Mouse (Mus musculus) MEL-GATA-1-ER (cell line): ENCODE data around the gene Aifm3.
"Not testable (repeated sequence)": the region's sequence is repeated elsewhere in the genome, so short reads cannot be mapped to it uniquely, and the experiment has no call there.

ENCODE experiments used
- DNase-seq: peaks from one replicate; pipeline ENCODE4 v3.0.0-alpha.2; 2012; ENCODE audit warnings: low read depth; ENCODE audit errors: extremely low read depth

Gene Aifm3

DNA sequence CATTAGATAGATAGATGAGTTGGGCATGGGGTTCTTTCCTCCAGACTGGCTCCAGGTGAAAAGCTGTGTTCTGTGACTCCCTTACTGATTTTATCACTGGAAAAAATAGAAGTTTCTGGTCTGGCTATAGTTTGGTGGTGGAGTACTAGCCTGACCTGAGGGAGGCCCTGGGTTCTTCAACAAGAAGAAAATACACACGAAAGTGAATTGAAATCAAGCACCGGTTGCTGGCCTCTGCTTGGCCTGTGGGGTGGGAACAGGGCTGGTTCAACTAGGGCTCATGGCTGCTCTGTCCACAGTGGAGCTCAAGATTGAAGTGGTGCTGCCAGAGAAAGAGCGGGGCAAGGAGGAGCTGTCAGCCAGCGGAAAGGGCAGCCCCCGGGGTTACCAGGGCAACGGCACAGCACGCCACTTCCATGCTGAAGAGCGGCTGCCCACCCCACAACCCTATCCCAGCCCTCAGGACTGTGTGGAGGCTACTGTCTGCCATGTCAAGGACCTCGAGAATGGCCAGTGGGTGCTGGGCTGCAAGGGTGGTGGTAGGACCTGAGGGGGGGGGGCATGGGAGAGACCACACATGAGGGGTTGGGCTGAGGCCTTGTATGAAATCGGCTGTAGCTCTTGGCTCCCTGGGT is 10.0 kb downstream of the Aifm3 start:
- DNase-seq, result no peak

DNA sequence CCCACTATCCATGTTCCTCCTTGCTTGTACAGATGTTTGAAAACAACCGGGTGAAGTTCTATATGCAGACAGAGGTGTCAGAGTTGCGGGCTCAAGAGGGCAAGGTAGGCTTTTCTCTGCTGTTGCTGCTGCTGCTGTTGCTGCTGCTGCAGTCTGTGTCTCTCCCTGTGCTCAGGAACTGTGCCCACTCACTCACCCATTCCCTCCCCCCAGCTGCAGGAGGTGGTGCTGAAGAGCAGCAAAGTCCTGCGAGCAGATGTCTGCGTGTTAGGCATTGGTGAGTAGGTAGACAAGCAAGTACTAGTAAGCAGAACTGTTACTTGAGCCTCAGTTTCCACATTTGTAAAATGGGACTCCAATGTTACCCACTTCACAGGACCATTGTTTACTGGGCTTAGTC is 13.3 kb downstream of the Aifm3 start:
- no peak for DNase-seq

DNA sequence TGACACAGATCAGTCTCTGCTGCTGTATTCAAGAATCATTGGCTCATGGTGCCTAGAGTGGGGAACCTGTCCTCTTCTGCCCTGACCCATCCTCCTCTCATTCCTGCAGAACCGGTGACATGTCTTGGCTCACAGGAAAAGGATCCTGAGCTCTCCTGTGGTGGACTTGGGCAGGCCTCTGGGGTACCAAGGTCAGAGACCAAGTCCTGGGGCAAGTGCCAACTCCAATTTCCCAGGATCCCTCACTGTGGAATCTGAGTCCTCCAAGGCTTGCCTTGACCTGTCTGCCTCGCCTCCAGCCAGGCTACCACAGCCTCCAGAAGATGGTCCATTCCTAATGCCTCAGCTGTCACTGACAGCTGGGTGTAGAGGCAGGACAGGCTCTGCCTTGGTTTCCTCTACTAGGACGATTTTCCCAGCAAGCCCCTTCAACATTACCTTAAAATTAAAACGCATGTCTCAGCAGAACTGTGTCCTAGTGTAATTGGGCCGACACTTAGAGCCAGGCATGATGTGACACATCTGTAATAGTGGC is 17.7 kb downstream of the Aifm3 start:
- DNase-seq, result no peak

DNA sequence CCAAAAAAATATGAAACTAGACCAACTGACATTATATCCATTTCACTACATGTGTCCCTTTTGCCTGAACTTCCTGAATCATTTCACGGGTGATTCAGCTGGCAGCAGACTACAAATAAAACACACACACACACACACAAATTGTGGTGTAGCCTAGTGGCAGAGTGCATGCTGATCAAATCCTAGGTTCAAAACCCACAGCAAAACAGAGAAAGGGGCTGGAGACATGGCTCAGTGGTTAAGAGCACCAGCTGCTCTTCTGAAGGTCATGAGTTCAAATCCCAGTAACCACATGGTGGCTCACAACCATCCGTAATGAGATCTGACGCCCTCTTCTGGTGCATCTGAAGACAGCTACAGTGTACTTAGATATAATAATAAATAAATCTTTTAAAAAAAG is 18.6 kb downstream of the Aifm3 start:
- DNase-seq, result not testable (repeated sequence)

DNA sequence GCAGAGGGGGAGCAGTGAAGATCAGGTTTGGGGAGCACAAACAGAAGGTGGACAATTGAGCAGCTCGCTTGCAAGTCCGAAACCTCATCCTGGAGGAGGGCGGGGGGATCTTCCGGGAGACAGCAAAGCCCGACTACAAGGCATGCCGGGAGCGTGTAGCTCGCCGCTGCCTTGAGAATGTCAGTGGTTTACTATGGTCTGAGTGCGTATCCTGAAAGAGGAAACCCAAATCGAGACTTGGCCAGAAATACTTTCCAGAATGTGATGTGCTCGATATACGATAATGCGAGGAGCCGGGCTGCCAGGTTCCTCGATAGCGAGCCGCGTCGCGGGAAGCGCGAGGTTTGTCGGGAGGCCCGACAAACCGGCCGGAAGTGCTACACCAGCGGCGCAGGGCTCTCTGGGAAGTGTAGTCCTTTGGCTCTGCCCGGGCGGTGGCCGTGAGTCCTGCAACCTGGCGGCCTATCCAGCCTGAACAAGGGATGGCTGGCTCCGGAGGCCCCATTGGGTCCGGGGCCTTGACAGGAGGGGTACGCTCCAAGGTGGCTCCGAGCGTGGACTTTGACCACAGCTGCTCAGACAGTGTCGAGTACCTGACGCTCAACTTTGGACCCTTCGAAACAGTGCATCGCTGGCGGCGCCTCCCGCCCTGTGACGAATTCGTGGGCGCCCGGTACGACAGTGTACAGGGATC is 19.3 kb downstream of the Aifm3 start, which contains the start of gene Lztr1:
Lztr1 (plus strand) TSS at position 143 of the 694 bp plus-strand sequence.
- DNase-seq, result peak; percentile 79

DNA sequence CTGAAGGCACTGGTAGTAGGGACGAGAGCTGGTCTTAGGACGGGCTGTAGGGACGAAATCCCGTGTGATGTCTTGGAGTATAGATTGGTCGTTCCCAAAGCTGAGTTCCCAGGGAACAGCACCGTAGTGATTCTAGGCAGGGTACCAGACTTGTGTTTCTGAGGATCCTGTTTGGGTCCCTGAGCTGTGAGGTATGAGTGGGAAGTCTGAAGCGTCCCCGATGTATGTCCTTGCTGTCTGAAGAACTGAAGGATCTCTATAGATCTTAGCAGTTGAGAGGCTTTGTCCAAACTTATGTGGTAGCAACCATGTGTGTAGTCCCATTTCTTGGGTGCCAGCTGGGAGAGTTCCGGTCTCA is 19.8 kb downstream of the Aifm3 start:
- no peak for DNase-seq

DNA sequence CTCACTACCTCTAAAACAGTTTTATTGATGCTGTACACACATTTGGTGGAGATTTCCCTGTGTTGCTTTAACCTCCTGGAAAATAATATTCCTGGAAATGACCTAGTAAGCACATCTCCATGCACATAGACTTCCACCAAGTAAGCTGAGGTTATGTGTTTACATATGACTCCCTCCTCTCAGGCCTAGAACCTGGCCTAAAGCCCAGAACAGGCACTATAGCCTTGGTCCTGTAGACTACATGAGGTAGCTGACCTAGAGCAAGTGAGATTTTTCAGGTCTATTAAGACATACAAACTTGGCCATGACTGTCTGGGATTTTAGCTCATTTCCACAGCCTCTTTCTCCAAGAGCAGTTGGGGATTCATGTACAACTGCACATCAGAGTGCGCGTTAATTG is 20.7 kb downstream of the Aifm3 start:
- no peak for DNase-seq

DNA sequence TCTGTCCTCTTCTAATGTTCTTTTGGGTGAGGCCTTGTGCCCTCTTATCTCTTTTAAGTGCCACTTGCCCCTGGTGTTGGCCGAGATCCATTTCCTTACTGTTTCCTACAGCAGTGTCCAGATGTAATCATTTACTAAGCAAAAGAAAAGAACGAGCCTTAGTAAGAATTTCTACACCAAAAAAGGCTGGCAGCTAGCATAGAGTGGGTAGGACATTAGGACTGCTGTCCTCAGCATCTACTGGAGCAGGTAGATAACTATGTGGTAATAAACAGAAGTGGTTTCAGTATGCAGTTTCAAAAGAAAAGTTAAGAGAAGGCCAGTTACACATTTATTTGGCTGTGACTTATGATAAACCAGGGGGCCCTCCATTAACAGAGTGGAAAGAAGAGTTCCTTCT is 21.3 kb downstream of the Aifm3 start:
- no peak for DNase-seq

DNA sequence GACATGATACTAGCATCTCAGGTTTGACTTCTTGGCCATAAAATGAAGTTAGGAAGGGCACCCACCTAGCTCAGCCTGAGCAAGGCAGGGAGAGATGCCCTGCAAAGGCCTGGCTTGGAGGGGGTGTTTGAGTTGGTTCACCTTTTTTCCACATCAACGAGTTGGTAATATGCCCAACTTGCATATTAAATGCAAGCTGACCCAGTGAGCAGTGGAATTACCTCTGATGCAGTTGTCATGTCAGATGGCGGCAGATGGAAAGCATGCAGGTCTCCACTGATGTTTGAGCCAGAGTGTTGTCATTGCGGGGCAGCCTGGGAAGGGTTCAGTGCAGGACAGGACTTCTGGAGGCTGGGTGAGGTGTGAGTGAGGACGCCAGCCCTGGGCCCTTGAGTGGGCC is 22.0 kb downstream of the Aifm3 start:
- no peak for DNase-seq

DNA sequence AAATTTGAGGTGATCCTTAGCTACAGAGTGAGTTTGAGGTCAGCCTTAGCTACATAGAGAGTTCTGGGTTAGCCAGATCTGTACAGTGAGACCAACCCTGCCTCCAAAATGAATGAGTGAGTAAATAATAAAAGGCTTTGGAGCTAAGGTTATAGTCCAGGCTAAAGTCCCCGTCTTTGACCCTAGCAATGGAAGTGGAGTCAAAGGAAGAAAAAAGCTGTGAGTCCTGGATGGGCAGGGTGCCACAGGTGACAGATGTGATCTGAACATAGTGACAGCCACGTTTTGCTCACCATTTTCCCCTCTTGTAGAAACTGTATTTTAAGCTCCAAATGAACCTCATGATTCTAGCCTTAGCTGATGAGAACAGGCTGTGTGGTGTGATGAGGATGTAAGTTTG is 29.5 kb downstream of the Aifm3 start:
- no peak for DNase-seq

DNA sequence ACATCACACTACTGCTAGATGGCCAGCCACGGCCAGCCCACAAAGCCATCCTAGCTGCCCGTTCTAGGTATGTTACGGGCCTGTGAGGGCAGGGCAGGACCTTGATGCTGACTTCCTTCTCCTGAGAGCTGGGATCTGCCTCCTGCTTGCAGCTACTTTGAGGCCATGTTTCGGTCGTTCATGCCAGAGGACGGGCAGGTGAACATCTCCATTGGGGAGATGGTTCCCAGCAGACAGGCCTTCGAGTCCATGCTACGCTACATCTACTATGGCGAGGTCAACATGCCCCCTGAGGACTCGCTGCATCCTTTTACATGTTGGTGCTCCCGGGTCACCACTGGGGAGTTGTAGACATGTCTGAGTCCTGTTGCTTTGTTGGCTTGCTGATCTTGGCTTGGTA is 34.7 kb downstream of the Aifm3 start:
- DNase-seq, result no peak

DNA sequence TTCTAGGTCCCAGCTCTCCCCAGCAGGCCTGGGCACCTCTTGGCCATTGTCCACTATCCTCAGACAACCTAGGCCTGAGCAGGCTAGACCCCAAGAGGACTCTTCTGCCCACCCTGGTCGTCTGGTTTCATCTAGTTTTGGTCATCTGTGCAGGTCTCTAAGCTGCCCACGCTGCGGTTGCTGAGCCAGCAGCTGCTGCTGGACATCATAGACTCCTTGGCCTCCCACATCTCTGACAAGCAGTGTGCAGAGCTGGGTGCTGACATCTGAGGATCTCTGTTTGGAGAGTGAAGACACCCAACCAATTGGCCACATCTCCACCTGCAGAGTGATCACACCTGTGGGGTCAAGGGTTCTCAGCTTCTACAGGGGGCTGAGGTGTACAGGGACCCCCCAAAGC is 36.1 kb downstream of the Aifm3 start:
- DNase-seq, result no peak

DNA sequence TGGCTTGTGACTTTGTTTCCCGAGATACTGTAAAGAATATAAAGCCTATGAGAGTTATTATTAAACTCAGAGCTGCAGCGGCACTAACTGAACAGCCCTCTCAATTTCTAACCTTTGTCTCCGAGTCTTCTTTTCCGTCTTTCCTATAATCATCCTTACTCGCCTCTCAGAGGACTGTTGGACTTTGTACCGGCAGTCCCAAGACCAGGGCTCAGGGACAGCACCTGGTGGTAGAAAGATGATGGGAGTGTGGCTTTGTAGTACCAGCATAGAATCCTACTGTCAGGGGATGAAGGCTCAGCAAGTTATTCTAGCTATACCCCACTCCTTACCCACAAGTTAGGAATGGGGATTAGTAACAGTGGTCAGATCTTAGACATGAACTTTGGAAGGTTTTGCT is 36.8 kb downstream of the Aifm3 start:
- DNase-seq, result no peak

DNA sequence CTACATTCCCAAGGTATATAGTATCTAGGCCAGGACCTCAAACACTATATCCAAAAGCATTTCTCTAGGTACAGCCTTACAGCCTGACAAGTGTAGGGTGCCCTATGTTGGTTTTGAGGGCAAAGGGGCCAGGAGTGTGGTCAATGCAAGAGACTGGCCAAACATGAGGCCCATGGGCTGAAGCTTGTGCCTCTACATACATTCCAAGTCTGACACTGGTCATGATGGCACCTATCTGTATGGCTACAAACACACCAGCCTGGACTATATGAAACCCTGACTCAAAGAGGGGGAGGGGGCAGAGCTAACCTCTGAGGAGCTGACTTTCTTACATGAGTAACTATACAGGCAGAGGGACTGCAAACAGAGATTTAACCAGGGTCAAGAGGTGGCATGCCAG is 38.2 kb downstream of the Aifm3 start:
- DNase-seq, result no peak

DNA sequence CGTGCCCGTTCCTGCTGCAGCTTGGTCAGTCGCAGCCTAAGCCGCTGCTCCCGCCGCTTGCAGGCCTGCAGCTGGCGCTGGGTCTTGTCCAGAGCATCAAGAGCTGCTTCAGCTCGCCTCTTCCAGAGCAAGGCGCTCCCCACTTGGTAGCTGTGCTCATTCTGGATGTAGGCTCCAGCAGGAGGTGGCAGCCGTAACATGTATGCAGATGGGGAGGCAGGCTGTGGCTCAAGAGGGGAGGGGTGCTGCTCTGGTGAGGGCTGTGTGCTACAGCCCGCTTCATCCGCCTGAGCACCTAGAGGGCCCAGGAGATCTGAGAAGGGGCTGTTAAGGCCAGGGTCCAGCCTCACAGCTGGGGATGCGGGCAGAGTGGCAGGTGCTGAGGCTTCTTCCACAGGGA is 38.9 kb downstream of the Aifm3 start:
- DNase-seq, result no peak

DNA sequence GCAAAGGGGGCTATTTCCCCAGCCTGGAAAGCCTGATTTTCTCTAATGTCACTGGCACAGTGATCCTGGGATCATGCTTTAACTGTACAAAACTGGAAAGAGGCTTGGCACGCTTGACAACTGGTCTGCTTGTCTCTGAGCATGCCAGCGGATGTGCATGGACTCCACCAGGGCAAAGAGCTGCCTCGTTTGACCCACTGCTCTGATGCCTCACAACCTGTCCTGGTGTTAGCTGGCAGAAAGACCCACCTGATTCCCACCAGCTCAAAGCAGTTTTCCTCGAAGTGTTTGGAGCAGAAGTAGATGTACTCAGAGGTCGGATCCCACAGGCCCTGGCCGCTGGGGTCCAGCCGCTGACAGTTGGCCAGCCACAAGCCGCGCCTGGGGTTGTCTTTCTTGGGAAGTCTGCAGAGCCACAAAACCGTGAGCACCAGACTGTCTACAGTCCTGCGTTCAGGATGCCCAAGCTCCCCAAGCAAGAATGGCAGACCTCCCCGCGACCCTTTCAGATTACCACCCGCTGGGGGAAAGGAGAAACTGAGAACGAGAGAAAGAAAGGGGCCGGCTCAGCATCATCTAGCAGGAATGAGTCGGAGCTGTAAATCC is 40.7 kb downstream of the Aifm3 start:
- no peak for DNase-seq

DNA sequence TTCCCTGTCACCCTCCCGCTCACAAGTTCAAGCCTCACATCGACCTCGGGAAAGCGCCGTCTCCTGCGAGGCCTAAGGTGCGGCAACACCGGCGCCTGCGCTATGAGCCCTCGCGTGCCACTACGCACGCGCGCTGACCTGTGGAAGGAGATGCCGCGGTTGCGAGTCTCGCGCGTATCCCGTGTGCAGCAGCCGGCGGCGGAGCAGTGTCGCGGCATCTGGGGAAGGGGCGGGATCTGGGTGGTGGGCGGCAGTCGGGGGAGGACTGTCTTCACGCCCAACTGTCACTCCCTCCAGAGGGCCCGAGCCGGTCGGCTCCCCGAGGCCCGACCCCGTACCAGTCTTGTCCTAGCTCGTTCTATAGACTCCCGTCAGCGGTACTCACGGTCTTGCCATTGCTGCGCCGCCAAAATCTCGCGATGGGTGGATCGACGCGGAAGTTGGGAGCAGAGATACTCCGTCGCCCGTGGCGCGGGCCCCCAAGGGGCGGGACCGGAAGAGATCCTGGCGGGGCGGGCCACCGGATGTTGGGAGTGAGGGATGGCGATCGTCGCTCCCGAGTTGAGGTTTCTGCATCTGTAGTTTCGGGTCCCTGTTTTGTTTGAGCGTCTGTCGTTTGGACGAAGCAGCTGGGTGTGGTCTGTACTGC is 41.4 kb downstream of the Aifm3 start, which contains the start of gene Thap7:
Thap7 (minus strand) TSS at position 497 of the 649 bp plus-strand sequence.
- peak; percentile 87 for DNase-seq

DNA sequence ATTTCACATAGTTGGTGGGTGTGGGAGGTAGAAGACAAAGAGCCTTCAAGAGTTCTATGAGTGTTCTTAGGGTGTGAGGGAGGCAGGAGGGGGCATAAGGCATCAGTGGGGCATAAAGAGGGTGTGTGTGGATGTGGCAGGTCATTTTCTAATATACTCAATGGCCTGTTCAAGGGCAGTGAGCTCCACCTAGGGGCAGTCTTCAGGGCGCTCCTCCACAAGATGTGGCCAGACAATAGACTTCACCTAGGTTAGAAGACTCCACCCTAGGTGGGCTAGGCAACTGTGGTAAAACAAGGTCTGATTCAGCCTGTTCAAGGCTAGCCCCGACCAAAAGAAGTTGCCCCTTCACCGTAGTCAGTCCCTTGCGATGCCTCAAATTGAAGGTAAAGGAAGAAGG is 42.9 kb downstream of the Aifm3 start:
- no peak for DNase-seq

DNA sequence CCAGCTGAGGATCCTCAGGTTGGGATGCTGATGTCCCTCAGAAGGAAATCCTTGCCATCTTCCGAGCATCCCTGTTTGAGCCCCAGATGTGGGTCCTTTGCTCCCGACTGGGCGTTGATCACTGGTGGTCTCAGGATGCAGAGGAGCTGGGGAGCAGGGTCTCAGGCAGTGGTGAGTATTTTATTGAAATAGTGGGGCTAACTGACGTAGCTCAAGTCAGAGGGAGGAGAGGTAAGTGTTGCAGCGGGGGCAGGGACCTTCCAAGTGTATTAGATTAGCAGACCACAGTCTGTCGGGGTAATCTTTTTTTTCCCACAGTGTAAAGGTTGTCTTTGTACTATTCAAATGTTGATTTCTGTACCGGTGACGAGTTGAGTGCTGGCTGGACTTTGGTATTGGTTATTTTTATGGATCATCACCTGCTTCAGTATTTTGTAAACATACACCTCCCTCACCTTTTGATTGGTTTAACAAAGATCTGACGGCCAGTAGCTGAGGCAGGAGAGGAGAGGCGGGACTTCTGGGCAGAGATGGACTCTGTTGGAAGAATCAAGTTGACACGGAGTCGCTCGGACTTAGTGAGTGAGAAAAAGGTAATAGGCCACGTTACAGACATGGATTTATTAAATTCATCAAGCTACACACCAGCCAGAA is 43.4 kb downstream of the Aifm3 start:
- no peak for DNase-seq

DNA sequence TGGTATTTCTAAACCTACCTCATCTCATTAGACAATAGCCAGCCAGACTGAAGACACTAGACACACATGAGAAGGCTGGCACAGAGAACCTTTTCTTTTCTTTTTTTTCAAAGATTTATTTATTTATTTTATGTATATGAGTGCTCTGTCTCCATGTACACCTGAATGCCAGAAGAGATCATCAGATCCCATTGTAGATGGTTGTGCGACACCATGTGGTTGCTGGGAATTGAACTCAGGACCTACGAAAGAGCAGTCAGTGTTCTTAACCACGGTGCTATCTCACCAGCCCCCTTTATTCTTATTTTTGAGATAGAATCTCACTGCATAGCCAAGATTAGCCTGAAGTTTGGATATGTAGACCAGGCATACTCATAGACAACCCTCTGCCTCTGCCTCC is 47.2 kb downstream of the Aifm3 start:
- no peak for DNase-seq

DNA sequence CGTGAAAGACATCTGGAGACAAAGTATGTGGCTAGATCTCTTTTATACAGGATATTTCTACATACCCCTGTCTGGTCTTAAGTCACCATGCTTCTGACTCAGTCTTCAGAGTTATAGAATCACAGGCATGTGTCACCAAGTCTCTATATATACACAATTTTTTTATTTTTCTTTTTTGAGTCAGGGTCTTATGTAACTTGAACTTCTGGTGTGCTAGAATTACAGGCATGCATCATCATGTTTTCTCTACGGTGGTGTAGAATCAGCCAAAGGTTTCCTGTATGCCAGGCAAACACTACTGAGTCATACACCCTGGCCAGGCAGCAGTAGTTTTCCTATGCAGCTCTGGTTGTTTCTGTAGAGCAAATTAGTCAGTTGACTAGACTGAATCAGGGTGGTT is 53.2 kb downstream of the Aifm3 start:
- DNase-seq, result no peak

DNA sequence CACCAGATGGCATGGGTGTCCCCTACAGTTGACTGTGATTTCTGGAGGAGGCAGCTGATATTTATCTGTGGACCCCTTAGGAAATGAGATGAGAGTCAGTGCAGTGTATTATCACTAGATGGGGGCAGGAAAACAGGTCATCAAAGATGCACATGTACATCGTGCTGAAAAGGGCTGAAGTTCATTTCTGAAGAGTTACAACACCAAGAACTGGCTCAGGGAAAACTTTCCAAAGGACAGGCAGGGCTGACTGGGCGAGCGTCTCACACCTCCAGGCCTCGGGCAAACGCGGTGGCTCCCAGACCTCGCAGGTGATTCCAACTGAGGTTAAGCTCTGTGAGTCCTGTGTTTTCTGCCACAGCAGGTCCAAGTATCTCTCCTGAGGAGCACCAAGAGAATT is 63.4 kb downstream of the Aifm3 start:
- DNase-seq, result no peak
